In the genomic region with DNA sequence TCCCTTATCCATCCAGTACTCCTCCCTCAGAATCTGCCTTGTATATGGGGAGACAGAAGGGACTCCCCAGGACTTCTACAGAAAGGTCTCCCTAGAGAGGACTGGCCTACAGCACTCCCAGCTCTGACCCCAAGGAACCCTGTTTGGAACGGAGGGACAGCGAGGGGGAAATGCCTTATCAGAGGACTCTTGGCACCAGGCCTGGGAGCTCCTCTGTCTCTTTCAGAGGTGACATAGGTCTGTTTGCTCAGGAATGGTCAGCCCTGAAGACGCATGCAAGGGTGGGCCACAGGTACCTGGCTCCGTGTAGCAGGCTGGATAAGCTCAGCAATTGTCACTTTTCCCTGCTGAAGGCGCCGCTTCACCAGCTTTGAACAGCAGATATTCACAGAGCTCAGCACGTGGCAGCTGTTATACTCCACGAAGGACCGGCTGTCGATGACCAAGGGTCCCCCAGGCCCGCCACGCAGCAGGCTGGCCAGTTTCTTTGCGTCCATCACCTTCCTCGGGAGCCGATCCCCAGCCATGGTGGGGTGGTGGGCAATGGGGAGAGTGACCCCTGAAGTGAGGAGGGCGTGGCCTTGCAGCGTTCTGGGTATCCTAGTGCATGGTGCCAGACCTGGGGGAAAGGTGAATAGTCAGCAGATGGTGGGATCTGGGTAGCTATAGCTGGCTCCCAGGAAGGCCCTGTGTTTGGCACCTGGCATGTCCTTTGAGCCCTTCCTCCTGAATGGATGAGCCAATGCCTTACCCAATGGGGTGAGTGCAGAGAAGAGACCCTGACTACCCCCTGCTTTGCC, we compare ENCODE assay signal across 10 mouse cellular contexts. TPM values are rescaled to one million over a fixed set of nuclear protein-coding genes. Genes with fewer than 3 reads are reported as not detected.
DNase-seq lines count a peak whose midpoint lies in the region; ATAC-seq and TF ChIP-seq lines count a peak whose summit lies in the region.
"Had no signal": no experiment of that assay in that cellular context is flagged by ENCODE, and none has a peak within 500 bp of the region (broad histone marks: within the 10 kb centered on the region; RNA-seq: fewer than 3 reads in every experiment).

No protein-coding gene starts in this region.

- H3K9me3 ChIP-seq in forebrain, embryonic 11.5 days (ENCODE audit: control insufficient read depth, low read length): no peaks in the 10 kb centered on the region
- no peaks in the 10 kb centered on the region for H3K9me3 ChIP-seq in hindbrain, embryonic 12.5 days (replicated peaks)
- H3K9me3 ChIP-seq in midbrain, embryonic 16.5 days (replicated peaks; ENCODE audit: control insufficient read depth, low read length, poor library complexity, severe bottlenecking): no peaks in the 10 kb centered on the region
- no peaks in the 10 kb centered on the region for H3K9me3 ChIP-seq in kidney, embryonic 15.5 days (replicated peaks)

- H3K9ac ChIP-seq in forebrain, embryonic 11.5 days (ENCODE audit: low read length): no peak overlapping the region
- H3K9ac ChIP-seq in hindbrain, embryonic 12.5 days: peak overlapping the region; percentile 20; the same call in 1 of the 2 replicates
- H3K9ac ChIP-seq in midbrain, embryonic 16.5 days (ENCODE audit: low read depth, low read length): peak overlapping the region; percentile 52
- H3K9ac ChIP-seq in kidney, embryonic 15.5 days: no peak overlapping the region

- peak overlapping the region; percentile 53; the same call in 1 of the 2 replicates for H3K27ac ChIP-seq in left cerebral cortex, adult 2 months
- H3K27ac ChIP-seq in forebrain, embryonic 11.5 days (ENCODE audit: low read depth, low read length): peak overlapping the region; percentile 37
- H3K27ac ChIP-seq in hindbrain, embryonic 12.5 days: peak overlapping the region; percentile 81
- peak overlapping the region; percentile 75 for H3K27ac ChIP-seq in midbrain, embryonic 16.5 days (ENCODE audit: low read length)
- no peak overlapping the region for H3K27ac ChIP-seq in kidney, embryonic 15.5 days

- no peak for DNase-seq in left cerebral cortex, adult 2 months (ENCODE audit: extremely low spot score in 1 of 2, low spot score in 2 of 2)
- DNase-seq in left cerebral cortex, postnatal 25 days (ENCODE audit: low spot score in 2 of 2): no peak
- DNase-seq in forebrain, embryonic 11.5 days (ENCODE audit: low spot score): no peak
- DNase-seq in adipocyte (ENCODE audit: low spot score): no peak

- peaks cover 33% of the 10 kb centered on the region for H3K4me1 ChIP-seq in forebrain, embryonic 11.5 days (replicated peaks; ENCODE audit: control insufficient read depth, insufficient read depth, low read length)
- peaks cover 65% of the 10 kb centered on the region for H3K4me1 ChIP-seq in hindbrain, embryonic 12.5 days
- peaks cover 56% of the 10 kb centered on the region for H3K4me1 ChIP-seq in midbrain, embryonic 16.5 days (ENCODE audit: control insufficient read depth, insufficient read depth, low read length)
- peaks cover 28% of the 10 kb centered on the region for H3K4me1 ChIP-seq in kidney, embryonic 15.5 days

- ATAC-seq in forebrain, embryonic 11.5 days (replicated peaks; ENCODE audit: low FRiP score): no peak
- ATAC-seq in hindbrain, embryonic 12.5 days (ENCODE audit: low FRiP score): no peak
- ATAC-seq in midbrain, embryonic 16.5 days: no peak
- ATAC-seq in kidney, embryonic 15.5 days (replicated peaks; ENCODE audit: low FRiP score): no peak

- 0 out of 2 replicates have a peak overlapping the region, but pooled peaks have one; percentile 19 for H3K4me2 ChIP-seq in forebrain, embryonic 11.5 days (ENCODE audit: low read depth, low read length, severe bottlenecking)
- peak overlapping the region; percentile 9 for H3K4me2 ChIP-seq in hindbrain, embryonic 12.5 days (replicated peaks)
- peak overlapping the region; percentile 96 for H3K4me2 ChIP-seq in midbrain, embryonic 16.5 days (ENCODE audit: low read length)
- H3K4me2 ChIP-seq in kidney, embryonic 15.5 days: no peak overlapping the region

- no peak overlapping the region; the same call in 1 of the 2 replicates for H3K4me3 ChIP-seq in left cerebral cortex, adult 2 months
- no peak overlapping the region for H3K4me3 ChIP-seq in forebrain, embryonic 11.5 days (ENCODE audit: low read depth, low read length)
- no peak overlapping the region for H3K4me3 ChIP-seq in hindbrain, embryonic 12.5 days
- no peak overlapping the region for H3K4me3 ChIP-seq in midbrain, embryonic 16.5 days (ENCODE audit: low read depth, low read length)
- H3K4me3 ChIP-seq in kidney, embryonic 15.5 days (replicated peaks): no peak overlapping the region

- 63% methylated on average over 17 of the region's 17 CpGs for WGBS in forebrain, embryonic 11.5 days
- 51% methylated on average over 17 of the region's 17 CpGs for WGBS in hindbrain, embryonic 12.5 days
- 38% methylated on average over 17 of the region's 17 CpGs for WGBS in midbrain, embryonic 16.5 days
- 58% methylated on average over 17 of the region's 17 CpGs for WGBS in kidney, embryonic 15.5 days

- intact Hi-C loops in left cerebral cortex, adult 2 months (cut with DNase I): no loop called here
- intact Hi-C loops in left cerebral cortex, postnatal 25 days (cut with DNase I): no loop called here

- peaks cover under 1% of the 10 kb centered on the region for H3K27me3 ChIP-seq in forebrain, embryonic 11.5 days (ENCODE audit: control insufficient read depth, insufficient read depth, low read length)
- peaks cover 21% of the 10 kb centered on the region for H3K27me3 ChIP-seq in hindbrain, embryonic 12.5 days
- no peaks in the 10 kb centered on the region for H3K27me3 ChIP-seq in midbrain, embryonic 16.5 days (ENCODE audit: control insufficient read depth, insufficient read depth, low read depth, low read length)
- H3K27me3 ChIP-seq in kidney, embryonic 15.5 days: peaks cover 55% of the 10 kb centered on the region

- H3K36me3 ChIP-seq in forebrain, embryonic 11.5 days (ENCODE audit: control insufficient read depth, insufficient read depth, low read length): no peaks in the 10 kb centered on the region; the same call in 1 of the 2 replicates
- peaks cover 14% of the 10 kb centered on the region for H3K36me3 ChIP-seq in hindbrain, embryonic 12.5 days
- H3K36me3 ChIP-seq in midbrain, embryonic 16.5 days (ENCODE audit: control insufficient read depth, insufficient read depth, low read length): peaks cover 21% of the 10 kb centered on the region
- no peaks in the 10 kb centered on the region for H3K36me3 ChIP-seq in kidney, embryonic 15.5 days

- no peak for TF ChIP-seq CTCF in left cerebral cortex, adult 2 months (IDR thresholded peaks at IDR 0.05)

RNA-seq across cellular contexts. Expression of a gene that starts 5.8 kb away (rescaled TPM):
- total RNA-seq in left cerebral cortex, adult 2 months (2021): 100 to 1,000 TPM; 153 to 173 TPM
- total RNA-seq in left cerebral cortex, postnatal 25 days (2021): 100 to 1,000 TPM; 152 TPM
- 22.6 and 28.1 TPM in 2 replicates for polyA plus RNA-seq in forebrain, embryonic 11.5 days (2014; fragmentation: Nextera tagmentation; extraction: Ambion mirVana)
- 49.1 and 53.8 TPM in 2 replicates for polyA plus RNA-seq in hindbrain, embryonic 12.5 days (2016; fragmentation: Nextera tagmentation; extraction: Ambion mirVana)
- polyA plus RNA-seq in midbrain, embryonic 16.5 days (2015; fragmentation: Nextera tagmentation; extraction: Ambion mirVana): 113 and 128 TPM in 2 replicates
- 2.6 and 2.9 TPM in 2 replicates for polyA plus RNA-seq in kidney, embryonic 15.5 days (2015; fragmentation: Nextera tagmentation; extraction: Ambion mirVana)

RNA-seq across cellular contexts. Expression of a gene that starts 29.0 kb away (rescaled TPM):
- total RNA-seq in left cerebral cortex, adult 2 months (2021): 10 to 100 TPM; 37.6 to 38.7 TPM
- total RNA-seq in left cerebral cortex, postnatal 25 days (2021): 10 to 100 TPM; 33.7 to 37.8 TPM
- 52.9 and 55.9 TPM in 2 replicates for polyA plus RNA-seq in forebrain, embryonic 11.5 days (2014; fragmentation: Nextera tagmentation; extraction: Ambion mirVana)
- 48.0 and 48.8 TPM in 2 replicates for polyA plus RNA-seq in hindbrain, embryonic 12.5 days (2016; fragmentation: Nextera tagmentation; extraction: Ambion mirVana)
- 47.5 and 50.3 TPM in 2 replicates for polyA plus RNA-seq in midbrain, embryonic 16.5 days (2015; fragmentation: Nextera tagmentation; extraction: Ambion mirVana)
- polyA plus RNA-seq in kidney, embryonic 15.5 days (2015; fragmentation: Nextera tagmentation; extraction: Ambion mirVana): 62.3 and 66.9 TPM in 2 replicates

RNA-seq across cellular contexts. Expression of a gene that starts 30.7 kb away (rescaled TPM):
- not detected for total RNA-seq in left cerebral cortex, adult 2 months (2021)
- total RNA-seq in left cerebral cortex, postnatal 25 days (2021): not detected
- 0.31 TPM in 1 of 2 replicates, not detected in the other for polyA plus RNA-seq in forebrain, embryonic 11.5 days (2014; fragmentation: Nextera tagmentation; extraction: Ambion mirVana)
- polyA plus RNA-seq in hindbrain, embryonic 12.5 days (2016; fragmentation: Nextera tagmentation; extraction: Ambion mirVana): not detected in 2 replicates
- polyA plus RNA-seq in midbrain, embryonic 16.5 days (2015; fragmentation: Nextera tagmentation; extraction: Ambion mirVana): 0.30 TPM in 1 of 2 replicates, not detected in the other
- polyA plus RNA-seq in kidney, embryonic 15.5 days (2015; fragmentation: Nextera tagmentation; extraction: Ambion mirVana): not detected in 2 replicates
- total RNA-seq: adrenal gland, adult 18-20 months; layer of hippocampus, postnatal 14 days had no signal
- polyA plus RNA-seq: lung, embryonic 16.5 days had no signal

RNA-seq across cellular contexts. Expression of a gene that starts 46.0 kb away (rescaled TPM):
- total RNA-seq in left cerebral cortex, adult 2 months (2021): not detected
- not detected for total RNA-seq in left cerebral cortex, postnatal 25 days (2021)
- polyA plus RNA-seq in forebrain, embryonic 11.5 days (2014; fragmentation: Nextera tagmentation; extraction: Ambion mirVana): not detected in 2 replicates
- polyA plus RNA-seq in hindbrain, embryonic 12.5 days (2016; fragmentation: Nextera tagmentation; extraction: Ambion mirVana): not detected in 2 replicates
- not detected in 2 replicates for polyA plus RNA-seq in midbrain, embryonic 16.5 days (2015; fragmentation: Nextera tagmentation; extraction: Ambion mirVana)
- polyA plus RNA-seq in kidney, embryonic 15.5 days (2015; fragmentation: Nextera tagmentation; extraction: Ambion mirVana): not detected in 2 replicates
- total RNA-seq: adrenal gland, adult 18-20 months; layer of hippocampus, postnatal 14 days had no signal
- polyA plus RNA-seq: lung, embryonic 16.5 days had no signal

RNA-seq across cellular contexts. Expression of a gene that starts 54.6 kb away (rescaled TPM):
- not detected for total RNA-seq in left cerebral cortex, adult 2 months (2021)
- total RNA-seq in left cerebral cortex, postnatal 25 days (2021): not detected
- polyA plus RNA-seq in forebrain, embryonic 11.5 days (2014; fragmentation: Nextera tagmentation; extraction: Ambion mirVana): not detected in 2 replicates
- not detected in 2 replicates for polyA plus RNA-seq in hindbrain, embryonic 12.5 days (2016; fragmentation: Nextera tagmentation; extraction: Ambion mirVana)
- not detected in 2 replicates for polyA plus RNA-seq in midbrain, embryonic 16.5 days (2015; fragmentation: Nextera tagmentation; extraction: Ambion mirVana)
- not detected in 2 replicates for polyA plus RNA-seq in kidney, embryonic 15.5 days (2015; fragmentation: Nextera tagmentation; extraction: Ambion mirVana)
- total RNA-seq: adrenal gland, adult 18-20 months; layer of hippocampus, postnatal 14 days had no signal
- polyA plus RNA-seq: lung, embryonic 16.5 days had no signal

Comparison
In these comparisons a context has a peak if more than half of its experiments do, and no peak if none do; other contexts are left out.
1. H3K9ac ChIP-seq: peak in hindbrain, embryonic 12.5 days (single experiment) and midbrain, embryonic 16.5 days (single experiment); none in forebrain, embryonic 11.5 days (single experiment) and kidney, embryonic 15.5 days (single experiment).